Mouse (Mus musculus) gastrocnemius, adult 2 months (tissue): ENCODE measurements around the gene Mymk. TPM values are rescaled to one million over a fixed set of nuclear protein-coding genes. Genes with fewer than 3 reads are reported as not detected.

Source experiments
- DNase-seq: peaks from one replicate; pipeline ENCODE4 v3.0.0; 2022
- H3K27ac ChIP-seq: fragments of 200-600 bp; 2 replicates; pipeline ENCODE4 v1.8.1; 2022; ENCODE audit warnings: mild to moderate bottlenecking
- H3K4me3 ChIP-seq: fragments of 200-600 bp; 2 replicates; pipeline ENCODE4 v1.8.1; 2022; ENCODE audit warnings: mild to moderate bottlenecking, moderate library complexity
- CTCF ChIP-seq: fragments of 200-600 bp; IDR thresholded peaks from 2 replicates; pipeline ENCODE4 v1.8.1; 2022; ENCODE audit warnings: antibody characterized with exemption, mild to moderate bottlenecking, moderate library complexity
- intact Hi-C: fragments of 180-260 bp; cut with DNase I; formaldehyde crosslinking; loops from one replicate; pipeline ENCODE4 v1.15.1; 2025
- total RNA-seq, 2 experiments: library from RNA; stranded (reverse); gene quantifications; 2 replicates each; pipeline ENCODE4 v1.2.3; 2021

Gene Mymk
- total RNA-seq, 2 experiments from 2014 or later, result 0.36 TPM; not detected in 1

- DNase-seq, result peak; percentile 15
- Histone ChIP-seq H3K27ac (no peak overlapping the region), H3K4me3 (0 out of 2 replicates have a peak overlapping the region, but pooled peaks have one; percentile 65)
- intact Hi-C loops, result no loop called here
- no peak for TF ChIP-seq CTCF
Observed at GRCm38 (mm10) chr2:27026857-27027617, 44.9 kb downstream of the Mymk start.

DNA sequence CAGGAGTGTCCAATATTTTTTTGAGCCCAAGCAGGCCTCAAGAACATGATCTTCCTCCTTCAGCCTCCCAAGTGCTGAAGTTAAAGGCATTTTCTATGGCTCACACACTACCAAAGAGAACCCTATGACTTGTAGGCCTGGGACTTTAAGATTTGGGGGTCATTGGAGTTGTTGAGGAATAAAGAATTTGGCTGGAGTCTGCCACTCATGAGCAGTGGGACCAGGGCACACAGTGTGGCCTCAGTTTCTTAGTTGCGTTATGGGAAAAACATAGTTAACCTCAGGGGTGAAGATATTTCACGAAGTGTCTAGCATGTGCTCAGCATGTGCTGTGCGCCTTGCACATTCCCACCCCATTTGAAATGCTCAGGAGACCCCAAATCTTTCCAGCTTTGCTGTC is 45.6 kb downstream of the Mymk start:
- no peak overlapping the region for H3K4me3 ChIP-seq
- no peak overlapping the region for H3K27ac ChIP-seq
- no peak for DNase-seq
- intact Hi-C loops, result no loop called here
- TF ChIP-seq CTCF, result no peak

DNA sequence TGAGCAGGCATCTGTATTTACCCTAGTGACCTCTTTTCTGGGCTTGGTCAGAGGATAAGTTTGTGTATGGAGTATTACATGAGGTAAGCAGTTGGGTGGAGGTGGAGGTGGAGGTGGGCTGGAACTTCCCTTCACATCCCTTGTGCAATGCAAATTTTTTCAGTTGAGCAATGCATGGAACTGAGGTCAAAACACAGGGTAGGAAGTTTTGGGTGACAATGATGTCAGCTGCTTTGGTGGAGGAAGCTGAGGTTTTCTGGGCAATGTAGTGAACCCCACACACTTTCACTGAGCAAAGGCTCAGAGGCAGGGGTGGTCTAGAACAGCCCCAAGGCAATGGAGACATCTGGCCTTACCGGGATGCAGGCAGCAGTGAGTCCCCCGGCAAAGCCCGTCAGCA is 46.4 kb downstream of the Mymk start:
- intact Hi-C loops, result no loop called here
- Histone ChIP-seq H3K27ac (no peak overlapping the region), H3K4me3 (no peak overlapping the region)
- DNase-seq, result no peak
- TF ChIP-seq CTCF, result no peak

DNA sequence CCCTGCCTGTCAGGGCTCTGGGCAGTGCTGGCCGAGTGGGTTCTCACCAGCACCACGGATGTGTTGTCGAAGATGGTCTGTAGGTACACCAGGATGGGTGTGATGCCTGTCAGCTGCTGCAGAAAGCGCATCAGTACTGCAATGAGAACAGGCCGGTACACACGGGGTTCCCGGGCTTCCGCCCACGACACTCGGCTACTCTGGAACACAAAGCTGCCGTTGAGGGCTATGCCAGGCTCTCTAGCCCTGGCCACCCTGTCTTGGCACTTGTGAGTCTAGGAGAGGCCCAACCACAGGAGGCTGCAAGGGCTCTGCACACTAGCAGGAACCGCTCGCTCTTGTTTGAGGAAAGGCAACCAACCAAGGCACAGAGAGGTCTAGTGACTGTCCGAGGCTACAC is 47.8 kb downstream of the Mymk start:
- intact Hi-C loops, result no loop called here
- Histone ChIP-seq H3K4me3 (no peak overlapping the region), H3K27ac (no peak overlapping the region)
- no peak for DNase-seq
- TF ChIP-seq CTCF, result no peak

DNA sequence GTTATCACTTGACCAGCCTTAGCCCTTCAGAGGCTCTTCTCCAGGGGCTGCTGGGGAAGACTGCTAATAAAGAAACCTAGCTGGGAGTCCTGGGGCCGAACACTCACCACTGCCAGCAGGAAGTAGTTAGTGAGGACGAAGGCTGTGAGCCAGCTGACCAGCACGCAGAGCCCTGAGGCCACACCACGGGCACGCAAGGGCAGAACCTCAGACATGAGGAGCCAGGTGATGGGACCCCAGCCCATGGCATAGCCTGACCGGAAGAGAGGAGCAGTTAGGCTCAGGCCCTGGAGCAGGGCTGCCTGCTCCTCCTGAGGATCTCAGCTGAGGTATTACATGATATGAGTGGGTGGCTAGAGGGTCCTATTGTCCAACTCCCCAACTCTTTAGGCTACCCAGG is 49.4 kb downstream of the Mymk start:
- DNase-seq, result no peak
- intact Hi-C loops, result no loop called here
- no peak for TF ChIP-seq CTCF
- Histone ChIP-seq H3K4me3 (no peak overlapping the region), H3K27ac (no peak overlapping the region)

DNA sequence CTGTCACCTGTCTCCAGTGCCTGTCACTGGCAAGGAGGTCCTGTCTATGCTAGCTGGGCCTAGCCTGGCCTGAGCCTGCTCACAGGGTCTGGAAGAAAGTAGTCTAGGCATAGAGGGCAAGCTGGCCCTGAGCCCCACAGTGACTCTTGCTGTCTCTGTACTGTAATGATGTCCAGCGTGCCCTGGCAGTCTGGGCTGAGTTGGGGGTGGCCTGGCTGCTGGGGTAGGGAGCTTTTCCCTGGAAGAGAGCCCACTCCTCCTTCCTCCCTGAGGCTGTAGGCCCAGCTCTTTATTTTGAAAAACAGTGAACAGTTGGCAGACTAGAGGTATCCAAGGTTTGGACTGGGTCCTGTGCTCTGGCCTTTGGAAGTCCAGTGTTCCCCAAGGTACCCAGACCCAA is 50.9 kb downstream of the Mymk start:
- DNase-seq, result no peak
- intact Hi-C loops, result no loop called here
- TF ChIP-seq CTCF, result no peak
- H3K4me3 ChIP-seq, result no peak overlapping the region
- no peak overlapping the region for H3K27ac ChIP-seq

GRCm38 (mm10) chr2:27019530-27019929 is 52.4 kb downstream of the Mymk start:
- DNase-seq, result no peak
- no peak overlapping the region for H3K4me3 ChIP-seq
- TF ChIP-seq CTCF, result no peak
- H3K27ac ChIP-seq, result no peak overlapping the region
- intact Hi-C loops, result no loop called here

DNA sequence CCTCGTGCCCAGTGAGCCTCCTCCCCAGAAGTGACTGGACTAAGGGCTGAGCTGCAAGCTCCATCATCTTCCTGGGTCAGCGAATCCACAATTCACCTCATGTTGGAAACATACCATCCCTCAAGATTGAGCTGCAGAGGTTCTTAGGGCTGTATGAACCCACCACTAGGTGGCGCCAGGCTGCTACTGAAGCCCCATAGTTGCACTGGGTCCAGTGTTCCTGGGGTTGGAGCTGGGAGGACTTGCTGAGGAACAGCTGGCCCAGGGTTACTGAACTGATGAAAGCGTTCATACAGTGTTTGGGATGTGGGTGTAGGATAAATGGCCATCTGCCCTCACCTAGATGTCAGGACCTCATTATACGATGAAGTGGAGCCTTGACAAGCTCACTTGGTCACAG is 54.2 kb downstream of the Mymk start:
- 0 out of 2 replicates have a peak, but pooled peaks have one; percentile 99 for TF ChIP-seq CTCF
- intact Hi-C loops, result loop anchor here (1.0 kb wide), 2 partner anchors 20 to 219 kb away; no protein-coding TSS in a partner anchor
- no peak overlapping the region for H3K27ac ChIP-seq
- no peak overlapping the region for H3K4me3 ChIP-seq
- DNase-seq, result peak; percentile 79

Other genes starting within 250 kb of the Mymk start
- gene Abo, start 207.2 kb downstream of the Mymk start, total RNA-seq, result not detected
- 10 to 100 TPM; 13.0 to 13.1 TPM for gene Surf6, start 169.3 kb downstream of the Mymk start, total RNA-seq
- gene Med22, start 161.5 kb downstream of the Mymk start, total RNA-seq, result 10 to 100 TPM; 15.4 to 19.0 TPM
- gene Rpl7a, start 161.4 kb downstream of the Mymk start, total RNA-seq, result 100 to 1,000 TPM; 261 to 309 TPM
- gene Surf2, start 155.8 kb downstream of the Mymk start, total RNA-seq, result 10 to 100 TPM; 12.4 to 16.1 TPM
- gene Surf1, start 155.6 kb downstream of the Mymk start, total RNA-seq, result 10 to 100 TPM; 41.1 to 41.6 TPM
- 10 to 100 TPM; 69.0 to 75.6 TPM for gene Surf4, start 138.3 kb downstream of the Mymk start, total RNA-seq
- not detected for gene Stkld1, start 138.1 kb downstream of the Mymk start, total RNA-seq
- 10 to 100 TPM; 16.0 to 19.1 TPM for gene Rexo4, start 107.8 kb downstream of the Mymk start, total RNA-seq
- not detected for gene Adamts13, start 98.8 kb downstream of the Mymk start, total RNA-seq
- 10 to 100 TPM; 34.9 to 36.2 TPM for gene Cacfd1, start 62.3 kb downstream of the Mymk start, total RNA-seq
- gene Slc2a6, start 44.2 kb downstream of the Mymk start, total RNA-seq, result not detected
- gene Adamtsl2, start 7.2 kb upstream of the Mymk start, total RNA-seq, result 1 to 10 TPM; 2.9 to 9.8 TPM
- gene Fam163b, start 70.3 kb upstream of the Mymk start, total RNA-seq, result not detected
- not detected for gene Dbh, start 93.1 kb upstream of the Mymk start, total RNA-seq
- 1 to 10 TPM in 1 of 2 experiments, under 1 TPM in 1; 0.84 to 1.2 TPM for gene Sardh, start 176.2 kb upstream of the Mymk start, total RNA-seq